Mouse (Mus musculus): ENCODE results near the gene Neurl4. TPM values are rescaled to one million over a fixed set of nuclear protein-coding genes. Genes with fewer than 3 reads are reported as not detected.
"Not testable (repeated sequence)": the region's sequence is repeated elsewhere in the genome, so short reads cannot be mapped to it uniquely, and the experiment has no call there.

Neurl4 gene
- total RNA-seq, 2 experiments from 2014 or later: 42.1 to 48.0 TPM

DNA sequence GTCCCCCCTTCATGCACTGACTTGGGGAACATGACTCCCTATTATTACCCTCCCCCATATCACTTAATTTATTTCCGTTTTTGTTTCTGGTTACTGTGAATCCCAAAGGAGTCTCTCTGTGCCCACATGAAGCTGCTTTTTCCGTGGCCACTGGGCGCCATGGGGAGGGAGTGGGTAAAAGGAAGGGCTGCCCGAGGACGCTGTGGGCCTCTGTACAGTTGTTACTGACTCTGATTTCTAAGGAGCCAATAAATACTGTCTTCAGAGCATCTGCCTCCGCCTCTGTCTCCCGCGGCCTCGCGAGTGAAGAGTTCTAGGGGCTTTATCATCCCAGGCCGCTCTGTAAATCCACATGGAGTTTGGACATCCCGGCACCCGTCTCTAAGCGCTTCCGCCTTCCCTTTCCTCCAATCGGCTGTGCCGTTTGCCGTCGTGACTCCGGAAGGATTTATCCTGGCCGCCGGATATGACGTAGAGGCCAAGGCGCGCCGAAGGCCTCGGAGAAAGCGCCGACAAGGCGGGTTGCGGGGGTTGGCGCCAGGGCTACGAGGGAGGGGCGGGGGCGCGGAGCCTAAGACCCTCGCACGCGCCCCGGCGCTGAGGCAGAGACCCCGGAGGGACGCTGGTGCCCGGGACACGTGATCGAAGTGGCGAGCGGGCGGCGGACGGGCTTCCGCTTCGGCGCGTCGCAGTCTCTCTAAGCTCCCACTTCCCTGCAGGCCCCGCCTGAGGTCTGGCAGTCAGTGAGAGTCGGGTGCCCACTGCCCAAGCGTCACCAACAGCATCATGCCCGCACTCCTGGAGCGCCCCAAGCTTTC, 12.9 kb downstream of the Neurl4 start, which contains the start of gene Gps2:
Gene Gps2, plus strand, starts transcription at position 335 of the 818 bp plus-strand sequence.
- DNase-seq: peak; percentile 95 to 97

DNA sequence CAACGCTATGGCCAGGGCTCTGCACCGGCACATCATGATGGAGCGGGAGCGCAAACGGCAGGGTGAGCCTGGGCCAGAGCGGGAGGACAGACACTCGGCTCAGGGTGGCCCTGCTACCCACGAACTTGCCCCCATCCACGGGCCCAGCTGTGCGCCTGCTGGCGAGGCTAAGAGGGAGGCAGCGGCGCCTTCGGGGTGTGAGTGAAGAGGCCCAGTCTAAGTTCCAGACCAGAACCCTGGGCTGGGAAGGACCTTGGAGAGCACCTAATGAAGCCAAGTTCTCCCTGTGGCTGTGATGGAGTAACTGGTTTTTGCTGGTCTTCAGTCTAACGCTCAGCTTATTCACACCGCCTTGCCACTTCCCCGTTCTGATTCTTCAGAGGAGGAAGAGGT, 13.5 kb downstream of the Neurl4 start:
- no peak for DNase-seq

DNA sequence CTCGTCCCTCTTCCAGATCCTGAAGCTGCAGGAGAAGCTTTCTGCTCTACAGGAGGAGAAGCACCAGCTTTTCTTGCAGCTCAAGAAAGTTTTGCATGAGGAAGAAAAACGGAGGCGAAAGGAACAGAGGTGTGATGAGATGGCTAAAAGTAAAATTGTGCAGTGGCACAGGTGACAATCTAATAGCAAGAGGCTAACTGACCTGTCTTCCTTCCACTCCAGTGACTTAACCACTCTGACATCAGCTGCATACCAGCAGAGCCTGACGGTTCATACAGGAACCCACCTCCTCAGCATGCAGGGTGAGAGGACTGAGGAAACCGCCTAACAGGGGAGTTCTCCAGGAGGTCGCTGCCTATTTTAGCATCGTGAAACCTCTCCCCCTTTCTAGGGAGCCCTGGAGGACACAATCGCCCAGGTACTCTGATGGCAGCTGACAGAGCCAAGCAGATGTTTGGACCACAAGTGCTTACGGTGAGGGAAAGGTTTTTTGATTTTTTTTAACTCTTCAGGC, 14.1 kb downstream of the Neurl4 start:
- DNase-seq: no peak

DNA sequence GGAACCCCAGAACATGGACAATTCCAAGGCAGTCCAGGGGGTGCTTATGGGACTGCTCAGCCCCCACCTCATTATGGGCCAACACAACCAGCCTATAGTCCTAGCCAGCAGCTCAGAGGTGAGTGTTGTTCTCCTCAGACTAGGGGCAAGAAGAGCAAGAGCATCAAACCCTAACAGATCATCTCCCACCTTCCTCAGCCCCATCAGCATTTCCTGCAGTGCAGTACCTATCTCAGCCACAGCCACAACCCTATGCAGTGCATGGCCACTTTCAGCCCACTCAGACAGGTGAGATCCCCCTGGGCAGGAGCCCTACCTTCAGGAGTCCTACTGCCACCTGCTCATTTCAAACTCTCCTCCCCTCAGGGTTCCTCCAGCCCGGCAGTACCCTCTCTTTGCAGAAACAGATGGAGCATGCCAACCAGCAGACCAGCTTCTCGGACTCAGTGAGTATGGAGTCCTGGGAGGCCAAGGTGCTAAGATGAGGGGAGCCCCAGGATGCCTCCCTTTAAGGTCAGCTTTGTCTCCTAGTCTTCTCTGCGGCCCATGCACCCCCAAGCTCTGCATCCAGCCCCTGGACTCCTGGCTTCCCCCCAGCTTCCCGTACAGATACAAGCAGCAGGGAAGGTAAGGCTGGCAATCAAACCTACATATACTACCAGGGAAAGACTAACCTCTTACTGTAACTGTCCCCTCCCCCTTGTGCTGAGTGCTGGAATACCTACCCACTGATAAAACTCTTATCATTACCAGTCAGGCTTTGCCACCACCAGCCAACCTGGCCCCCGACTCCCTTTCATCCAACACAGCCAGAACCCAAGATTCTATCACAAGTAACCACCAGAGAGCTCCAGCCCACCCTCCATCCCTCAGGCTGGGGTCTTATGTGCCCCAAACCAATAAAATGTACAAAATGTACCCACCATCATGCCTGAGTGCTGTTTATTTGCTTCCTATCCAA, 15.1 kb downstream of the Neurl4 start:
- DNase-seq: no peak

DNA sequence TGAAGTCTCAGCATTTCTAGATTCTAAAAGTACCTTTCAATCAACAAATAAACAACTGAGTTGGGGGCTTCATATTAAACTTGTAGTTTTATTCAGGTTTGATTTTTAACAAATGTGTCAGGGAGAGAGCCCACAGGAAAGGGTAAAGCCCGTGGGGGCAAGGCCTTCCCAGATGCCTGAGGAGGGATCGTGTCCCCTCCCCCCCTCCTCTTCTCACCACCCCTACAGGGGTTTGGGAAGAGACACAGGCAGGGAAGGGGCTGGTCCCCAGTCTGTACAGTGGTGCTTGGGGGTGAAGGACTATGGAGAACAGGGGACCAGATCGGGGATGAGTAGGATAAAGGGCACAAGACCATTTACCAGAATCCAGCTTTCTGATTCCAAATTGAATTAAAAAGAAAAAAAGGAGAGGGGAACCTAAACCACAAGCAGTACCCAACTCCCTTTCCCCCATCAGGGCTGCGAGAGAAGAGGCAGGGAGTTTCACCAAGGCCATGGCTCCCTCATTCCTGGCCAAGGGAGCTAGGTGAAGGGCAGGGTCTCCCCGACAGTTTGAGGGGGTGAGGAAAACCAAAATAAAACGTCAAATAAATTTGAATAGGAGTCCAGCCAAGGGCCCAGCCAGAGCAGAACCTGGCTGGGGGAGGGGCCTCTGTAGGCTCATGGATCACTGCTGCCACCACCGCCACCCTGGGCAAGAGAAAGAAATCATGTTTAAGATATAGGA, 15.9 kb downstream of the Neurl4 start:
- not testable (repeated sequence) for DNase-seq

DNA sequence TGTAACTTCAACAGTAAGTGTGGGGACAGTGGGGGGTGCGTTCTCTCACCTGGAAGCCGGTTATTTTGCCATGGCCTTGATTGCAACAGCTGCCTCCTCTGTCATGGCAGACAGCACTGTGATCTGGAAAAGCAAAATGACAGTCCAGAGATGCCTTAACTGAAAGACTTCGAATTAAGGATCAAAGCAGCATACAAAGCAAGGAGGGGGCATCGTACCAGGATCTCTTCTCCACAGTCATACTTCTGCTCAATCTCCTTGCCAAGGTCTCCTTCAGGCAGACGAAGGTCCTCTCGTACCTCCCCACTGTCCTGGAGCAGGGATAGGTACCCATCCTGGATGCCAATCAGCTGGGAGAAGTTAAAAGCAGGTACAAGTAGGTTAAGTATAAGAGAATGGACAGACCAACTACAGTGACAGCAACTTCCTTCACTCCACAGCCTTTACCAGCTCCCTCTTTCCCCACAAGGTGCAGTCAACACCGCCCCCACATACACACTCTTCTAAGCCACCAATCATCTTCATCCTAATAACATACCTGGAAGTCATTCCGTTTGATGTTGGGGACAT, 16.6 kb downstream of the Neurl4 start:
- DNase-seq: no peak

DNA sequence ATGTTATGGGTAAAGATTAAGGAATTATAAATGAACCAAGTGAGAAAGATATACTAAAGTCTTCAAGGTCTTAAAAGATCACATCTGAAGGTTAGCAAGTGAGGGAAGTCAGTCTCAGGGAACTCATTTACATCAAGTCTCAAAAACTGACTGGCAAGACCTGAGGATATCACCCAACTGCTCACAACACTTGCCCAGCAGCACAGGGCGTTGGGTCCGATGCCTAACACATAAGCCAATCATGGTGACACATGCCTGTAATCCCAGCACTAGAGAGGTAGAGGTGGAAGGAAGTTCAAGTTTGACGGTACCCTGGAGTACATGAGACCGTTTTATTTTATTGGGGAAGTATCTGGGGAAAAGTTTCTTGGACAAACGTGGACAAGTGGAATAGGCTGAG, 17.2 kb downstream of the Neurl4 start:
- DNase-seq: no peak

DNA sequence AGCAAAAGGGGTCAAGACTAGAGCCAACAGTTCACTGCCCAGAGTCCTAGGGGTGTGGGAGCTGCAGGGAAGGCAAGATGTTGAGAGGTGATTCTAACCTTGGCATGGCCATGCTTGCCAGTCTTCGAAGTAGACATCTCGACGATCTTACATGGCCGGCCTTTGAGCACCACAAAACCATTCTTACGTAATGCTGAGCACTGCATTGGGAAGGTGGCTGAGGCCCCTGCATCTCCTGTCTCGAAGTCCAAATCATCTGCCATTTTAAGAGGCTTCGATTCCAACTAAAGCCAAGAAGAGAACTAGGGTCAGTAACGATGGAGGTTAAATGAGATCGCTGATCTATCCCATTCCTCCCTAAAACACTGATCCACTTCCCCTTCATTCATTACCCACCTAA, 18.2 kb downstream of the Neurl4 start:
- no peak for DNase-seq

DNA sequence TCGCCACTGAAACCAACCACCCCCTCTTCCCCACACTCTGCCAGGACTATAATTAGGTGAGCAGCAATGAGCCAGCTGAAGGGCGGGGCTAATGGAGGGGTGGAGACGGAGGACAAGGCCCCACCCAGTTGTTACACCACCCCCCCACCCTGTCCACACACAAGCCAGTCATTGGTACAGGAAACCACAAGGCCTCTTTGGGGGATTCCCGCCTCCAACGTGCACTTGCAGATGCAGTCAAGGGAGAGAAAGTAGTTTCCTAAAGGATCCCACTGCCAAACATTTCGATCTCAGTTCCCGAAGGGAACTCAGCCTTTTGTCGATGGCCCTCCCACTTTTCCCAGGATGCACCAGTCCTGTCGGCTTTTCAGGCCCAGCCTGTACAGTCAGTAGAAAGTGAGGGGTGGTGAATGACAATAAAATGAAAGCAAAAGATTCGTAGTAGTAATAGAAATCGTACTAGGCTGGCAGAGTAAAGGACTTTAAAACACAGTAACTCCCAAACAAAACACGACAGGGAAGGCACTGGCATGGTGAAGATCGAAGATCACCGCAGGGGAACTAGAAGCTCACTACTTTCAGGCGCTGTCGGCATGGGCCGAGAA, 18.9 kb downstream of the Neurl4 start:
- DNase-seq: peak; percentile 91 to 92

DNA sequence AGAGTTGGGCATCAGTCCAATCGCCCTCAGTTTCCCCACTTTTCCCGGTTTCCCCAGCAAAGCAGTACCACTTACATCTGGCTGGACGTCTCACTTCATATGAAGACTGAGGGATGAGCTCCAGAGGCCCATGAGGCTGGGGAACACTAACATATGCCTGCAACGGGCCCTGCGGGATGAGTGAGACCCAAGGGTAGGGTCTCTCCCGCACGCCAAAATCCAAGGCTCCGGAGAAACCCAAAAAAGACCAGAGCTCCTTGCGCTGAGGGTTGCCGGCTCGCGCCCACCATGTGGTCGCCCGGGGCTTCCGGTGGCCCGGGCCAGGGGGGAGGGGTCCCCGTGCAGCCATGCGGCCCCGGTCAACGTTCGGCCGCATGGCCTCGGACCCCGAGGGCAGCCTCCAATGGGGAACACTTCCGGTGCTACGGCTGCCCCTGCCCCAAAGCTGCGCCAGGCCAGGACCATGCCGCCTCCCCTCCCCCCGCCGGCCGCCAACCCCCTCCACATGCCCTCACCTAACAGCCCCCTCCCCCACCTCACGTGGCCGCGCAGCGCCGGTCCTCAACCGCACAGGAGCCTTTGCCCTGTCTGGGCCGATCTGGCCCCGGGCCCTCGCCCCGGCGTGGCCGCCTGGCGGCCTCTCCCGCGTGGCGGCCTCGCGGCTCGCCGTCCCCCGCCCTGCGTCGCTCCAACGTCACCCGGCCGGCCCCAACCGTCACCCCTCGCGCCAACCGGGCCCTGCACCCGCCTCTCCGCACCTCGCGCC, 19.6 kb downstream of the Neurl4 start:
- DNase-seq: no peak

DNA sequence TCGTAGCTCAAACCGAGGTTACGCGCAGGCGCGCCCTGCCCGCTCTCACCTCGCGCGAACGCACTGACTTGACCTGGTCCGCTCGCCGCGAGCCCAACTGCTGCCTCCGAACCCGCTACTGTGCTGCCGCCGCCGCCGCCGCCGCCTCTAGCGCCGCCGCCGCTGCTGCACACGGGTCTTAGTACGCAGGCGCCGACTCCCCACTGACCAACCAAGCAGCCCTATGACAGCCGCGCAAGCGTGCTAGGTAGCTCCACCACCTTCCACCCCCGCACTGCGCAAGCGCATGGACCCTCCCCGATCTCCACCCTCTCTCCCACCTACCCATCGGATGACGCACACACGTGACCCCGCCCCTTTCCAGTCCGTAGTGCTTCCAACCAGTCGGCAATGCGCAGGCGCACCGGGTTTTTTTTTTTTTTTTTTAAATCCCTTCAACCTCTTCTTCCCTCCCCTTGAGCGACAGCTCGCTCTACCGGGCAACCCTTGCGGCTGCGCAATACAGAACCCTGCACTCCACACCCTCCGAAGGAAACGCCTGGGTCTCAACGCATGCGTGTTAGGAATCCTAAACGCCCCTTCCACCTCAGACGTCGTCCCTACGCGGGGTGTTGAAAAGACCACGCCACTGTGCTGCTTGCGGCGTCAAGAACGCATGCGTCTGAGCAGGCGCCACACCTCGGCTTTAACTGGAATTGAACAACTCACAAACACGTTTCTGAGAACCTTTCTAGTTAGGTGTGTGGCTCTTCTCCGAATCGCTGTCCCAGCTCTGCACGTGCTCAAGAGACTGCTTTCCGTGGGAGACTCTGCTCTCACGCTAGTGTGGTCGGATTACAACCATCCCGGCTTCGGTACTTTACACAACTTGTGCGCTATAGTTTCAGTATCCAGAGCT, 20.5 kb downstream of the Neurl4 start, which contains the start of gene Eif5a:
Gene Eif5a, minus strand, starts transcription at position 845 of the 898 bp plus-strand sequence.
- DNase-seq: peak; percentile 100

DNA sequence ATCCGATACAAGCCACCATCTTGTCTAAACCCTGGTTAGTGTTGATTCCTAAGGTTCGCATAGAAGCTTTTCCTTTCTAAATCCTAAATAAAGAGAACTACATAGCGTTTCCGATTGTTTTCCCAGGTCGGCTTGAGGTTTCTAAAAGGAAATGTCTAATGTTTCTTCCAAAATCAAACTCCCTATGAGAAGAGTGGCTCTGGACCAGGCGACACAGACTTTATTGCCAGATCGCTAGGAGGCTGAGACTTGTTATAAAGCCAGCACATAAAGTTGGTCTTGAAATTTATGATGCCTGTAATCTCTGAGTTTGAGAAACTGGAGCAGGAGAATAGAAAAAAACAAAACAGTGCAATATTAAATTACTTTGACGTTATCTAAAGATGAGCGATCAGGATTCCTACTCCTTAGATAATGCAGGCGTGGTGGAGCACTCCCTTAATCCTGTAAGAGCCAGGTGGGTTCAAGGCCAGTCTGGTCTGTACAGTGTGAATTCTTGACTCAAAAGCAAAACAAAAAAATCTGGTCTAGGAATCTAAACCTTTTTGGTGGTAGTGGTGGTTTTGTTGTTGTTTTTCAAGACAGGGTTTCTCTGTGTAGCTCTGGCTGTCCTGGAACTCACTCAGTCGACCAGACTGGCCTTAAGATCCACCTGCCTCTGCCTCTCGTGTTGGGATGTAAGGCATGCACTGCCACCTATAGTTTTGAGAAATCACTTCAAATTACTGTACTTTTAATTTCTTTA, 21.3 kb downstream of the Neurl4 start:
- peak in 1 of 2 experiments; percentile 32 for DNase-seq

DNA sequence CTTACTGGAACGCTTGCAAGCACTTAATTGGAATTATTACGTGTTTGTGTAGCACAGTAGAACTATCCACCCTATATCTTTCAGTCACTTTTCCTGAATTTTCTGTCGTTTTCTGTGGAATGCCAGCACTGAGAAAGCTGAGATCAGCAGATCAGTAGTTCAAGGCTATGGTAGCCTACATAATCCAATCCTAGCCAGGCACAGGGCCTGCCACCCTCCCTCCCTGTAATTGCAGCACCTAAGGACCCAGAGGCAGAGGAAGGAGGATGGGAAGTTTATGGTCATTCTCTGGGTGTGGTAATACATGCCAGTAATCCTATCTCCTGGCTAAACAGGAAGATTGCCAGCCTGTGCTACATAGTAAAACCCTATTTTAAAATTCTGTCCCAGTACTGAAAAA, 21.9 kb downstream of the Neurl4 start:
- no peak for DNase-seq

DNA sequence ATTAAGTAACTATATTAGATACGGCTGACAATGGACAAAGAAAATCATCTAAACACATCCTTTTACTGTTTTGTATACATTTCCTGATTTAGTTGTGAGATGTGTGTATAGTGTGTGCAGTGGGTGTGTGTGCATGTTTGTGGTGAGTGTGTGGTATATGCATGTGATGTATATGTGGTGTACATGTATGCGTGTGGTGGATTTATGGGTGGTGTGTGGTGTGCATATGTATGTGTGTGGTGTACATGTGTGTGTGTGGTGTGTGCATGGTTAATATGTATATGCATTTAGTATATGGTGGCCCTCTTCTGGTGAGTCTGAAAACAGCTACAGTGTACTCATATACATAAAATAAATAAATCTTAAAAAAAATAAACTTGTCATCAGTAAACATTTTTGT, 26.6 kb downstream of the Neurl4 start:
- DNase-seq: no peak

DNA sequence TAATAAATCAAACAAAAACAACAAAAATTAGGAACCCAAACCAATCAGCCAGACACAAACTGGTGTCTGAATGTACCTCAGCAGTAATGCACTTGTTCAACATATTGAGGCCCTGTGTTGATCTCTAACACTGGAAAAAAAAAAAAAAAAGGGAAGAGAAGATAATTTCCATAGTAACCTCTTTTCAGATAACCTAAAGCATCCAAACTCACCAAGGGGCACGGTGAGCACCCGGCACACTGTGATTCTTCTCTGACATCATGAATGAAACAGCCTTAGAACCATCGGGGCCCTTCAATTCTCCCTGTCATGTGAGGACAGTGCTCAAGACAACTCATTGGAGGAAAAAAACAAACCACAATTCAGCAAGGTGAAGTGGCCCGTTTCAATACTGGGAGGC, 28.8 kb downstream of the Neurl4 start:
- DNase-seq: no peak

DNA sequence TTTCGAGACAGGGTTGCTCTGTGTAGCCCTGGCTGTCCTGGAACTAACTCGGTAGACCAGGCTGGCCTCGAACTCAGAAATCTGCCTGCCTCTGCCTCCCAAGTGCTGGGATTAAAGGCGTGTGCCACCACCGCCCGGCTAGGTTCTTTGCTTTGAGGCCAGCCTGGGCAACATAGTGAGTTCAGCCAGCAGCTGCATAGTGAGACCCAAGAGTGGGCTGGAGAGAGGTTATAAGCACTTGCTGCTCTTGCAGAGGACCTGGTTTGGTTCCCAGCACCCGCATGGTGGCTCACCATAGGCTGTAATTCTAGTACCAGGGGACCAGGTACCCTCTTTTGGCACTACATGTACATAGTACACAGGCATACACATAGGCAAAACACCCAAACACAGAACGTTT, 29.3 kb downstream of the Neurl4 start:
- DNase-seq: not testable (repeated sequence)

DNA sequence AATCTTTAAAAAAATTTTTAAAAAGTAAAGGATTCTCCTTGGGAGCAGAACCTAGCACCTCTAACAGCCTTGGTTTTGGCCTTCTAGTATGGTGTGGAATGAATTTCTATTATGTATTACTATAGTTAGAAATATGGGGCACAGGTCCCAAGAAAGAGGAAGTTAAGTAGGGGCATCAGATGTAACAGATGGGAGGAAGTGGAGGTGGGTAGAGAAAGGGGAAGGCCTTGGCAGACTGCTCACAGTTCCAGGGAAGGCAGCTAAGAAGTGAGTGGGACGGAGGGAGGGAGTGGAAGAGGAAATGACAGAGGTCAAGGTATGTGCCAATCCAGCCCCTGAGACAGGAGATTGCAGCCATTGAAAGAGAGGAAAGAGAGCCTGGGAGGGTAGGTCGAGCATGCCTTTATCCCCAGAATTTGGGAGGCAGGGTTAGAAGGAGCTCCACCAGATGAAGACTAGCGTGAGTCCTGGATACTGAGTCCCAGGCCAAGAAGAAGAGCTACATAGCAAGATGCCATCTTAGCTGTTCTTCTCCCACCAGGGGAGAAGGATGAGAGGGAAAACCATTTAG, 30.2 kb downstream of the Neurl4 start:
- DNase-seq: no peak

DNA sequence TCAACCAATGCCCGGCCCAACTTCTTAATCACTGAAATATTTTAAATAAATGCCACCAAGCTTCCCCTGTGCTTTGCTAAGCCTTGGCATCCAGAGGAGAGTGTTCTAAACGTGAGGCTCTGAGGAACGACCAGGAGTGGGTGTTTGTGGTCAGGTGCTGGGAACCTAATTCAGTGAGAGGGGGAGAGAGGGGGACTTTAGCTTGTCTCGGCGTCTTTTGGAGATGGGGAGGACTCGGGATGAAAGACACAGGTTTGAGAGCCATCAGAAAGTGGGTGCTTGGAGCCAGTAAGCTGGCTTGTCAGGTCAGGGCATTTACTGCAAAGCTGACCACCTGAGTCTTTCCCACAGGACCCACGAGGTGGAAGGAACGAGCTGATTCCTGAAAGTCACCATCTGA, 30.9 kb downstream of the Neurl4 start:
- DNase-seq: no peak
